Mouse (Mus musculus): Measurements from ENCODE around the gene Ccdc69. TPM values are rescaled to one million over a fixed set of nuclear protein-coding genes. Genes with fewer than 3 reads are reported as not detected.

Ccdc69 gene
- polyA plus RNA-seq, 1 experiment from 2014 or later = 1.4 TPM

DNA sequence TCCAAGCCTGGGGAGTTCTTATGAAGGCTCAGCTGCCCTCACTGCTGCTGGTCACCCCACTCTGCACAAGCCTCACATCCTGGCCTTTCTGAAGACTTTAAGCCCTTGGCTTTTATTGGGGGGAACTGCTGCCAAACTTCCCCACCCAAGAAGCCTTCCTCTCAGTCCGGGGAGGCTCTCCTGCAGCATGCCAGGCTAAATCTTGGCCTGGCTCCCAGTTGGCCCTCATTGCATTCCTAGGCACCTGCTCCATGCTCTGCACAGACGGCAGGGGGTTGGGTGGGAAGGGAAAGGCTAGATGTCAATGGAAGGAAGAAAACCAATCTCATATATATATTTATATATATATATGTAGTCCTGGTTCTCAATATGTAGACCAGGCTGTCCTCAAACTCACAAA is 2.3 kb downstream of the Ccdc69 start:
- ATAC-seq (no peak), DNase-seq (ENCODE audit: low spot score) (no peak)
- no peaks in the 10 kb centered on the region for H3K36me3 ChIP-seq (ENCODE audit: insufficient read depth, low read length)
- H3K27ac ChIP-seq (ENCODE audit: low read length) = no peak overlapping the region
- H3K4me3 ChIP-seq (ENCODE audit: low read depth, low read length) = no peak overlapping the region
- 21% methylated on average over 2 of the region's 2 CpGs for WGBS
- no peaks in the 10 kb centered on the region for H3K9me3 ChIP-seq (ENCODE audit: low read length)
- 0 out of 2 replicates have a peak, but pooled peaks cover 5% of the 10 kb centered on the region for H3K4me1 ChIP-seq (ENCODE audit: insufficient read depth, low read depth, low read length)
- no peak overlapping the region for H3K4me2 ChIP-seq (replicated peaks; ENCODE audit: low read depth, low read length)
- TF ChIP-seq CTCF (IDR thresholded peaks at IDR 0.05) (no peak), EP300 (IDR thresholded peaks at IDR 0.05) (no peak)
- H3K27me3 ChIP-seq (replicated peaks; ENCODE audit: insufficient read depth, low read length) = no peaks in the 10 kb centered on the region
- H3K9ac ChIP-seq (replicated peaks; ENCODE audit: low read depth) = no peak overlapping the region

DNA sequence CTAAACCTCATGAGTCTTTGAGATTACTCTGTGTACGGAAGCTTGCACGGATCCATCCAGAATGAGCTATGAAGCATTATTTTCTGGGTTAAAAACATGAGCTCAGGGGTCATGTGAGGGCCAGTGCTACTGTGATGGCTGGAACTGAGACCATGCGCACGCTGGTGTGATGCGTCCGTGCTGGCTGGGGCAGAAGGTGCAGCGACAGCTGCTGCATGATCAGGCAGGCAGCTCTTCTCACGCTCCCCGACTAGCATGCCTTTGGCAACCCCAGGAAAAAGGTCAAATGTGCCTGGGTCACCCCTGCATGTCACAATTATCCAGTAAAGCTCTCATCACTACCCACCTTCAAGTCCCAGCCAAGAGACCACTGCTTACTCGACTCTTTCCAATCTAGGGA is 4.7 kb downstream of the Ccdc69 start:
- Histone ChIP-seq H3K27me3 (replicated peaks; ENCODE audit: insufficient read depth, low read length) (no peaks in the 10 kb centered on the region), H3K9ac (replicated peaks; ENCODE audit: low read depth) (no peak overlapping the region), H3K27ac (ENCODE audit: low read length) (no peak overlapping the region), H3K4me1 (ENCODE audit: insufficient read depth, low read depth, low read length) (0 out of 2 replicates have a peak, but pooled peaks cover 5% of the 10 kb centered on the region), H3K4me2 (replicated peaks; ENCODE audit: low read depth, low read length) (no peak overlapping the region), H3K9me3 (ENCODE audit: low read length) (no peaks in the 10 kb centered on the region), H3K36me3 (ENCODE audit: insufficient read depth, low read length) (no peaks in the 10 kb centered on the region), H3K4me3 (ENCODE audit: low read depth, low read length) (no peak overlapping the region)
- ATAC-seq (no peak), DNase-seq (ENCODE audit: low spot score) (no peak)
- TF ChIP-seq CTCF (IDR thresholded peaks at IDR 0.05) (no peak), EP300 (IDR thresholded peaks at IDR 0.05) (no peak)
- 55% methylated on average over 10 of the region's 10 CpGs for WGBS

DNA sequence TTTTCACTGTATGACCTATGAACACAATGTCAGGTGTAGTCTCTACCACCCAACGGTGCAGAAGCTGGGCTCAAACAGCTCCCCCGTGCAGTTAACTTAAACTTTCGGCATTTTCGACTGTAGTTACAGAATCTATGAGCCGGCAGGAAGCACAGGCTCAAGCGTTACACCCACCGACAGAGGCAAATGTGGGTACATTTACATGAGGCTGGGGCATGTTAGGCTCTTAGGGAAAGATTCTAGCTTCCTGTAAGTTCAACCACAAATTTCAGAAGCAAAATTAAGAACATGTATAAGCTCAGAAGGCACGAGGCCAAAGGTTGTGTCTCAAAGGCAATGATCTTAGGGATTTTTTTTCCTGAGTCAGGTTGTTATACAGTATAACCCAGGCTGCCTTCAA is 5.5 kb downstream of the Ccdc69 start:
- no peaks in the 10 kb centered on the region for H3K36me3 ChIP-seq (ENCODE audit: insufficient read depth, low read length)
- 77% methylated on average over 8 of the region's 8 CpGs for WGBS
- TF ChIP-seq EP300 (IDR thresholded peaks at IDR 0.05) (no peak), CTCF (IDR thresholded peaks at IDR 0.05) (no peak)

DNA sequence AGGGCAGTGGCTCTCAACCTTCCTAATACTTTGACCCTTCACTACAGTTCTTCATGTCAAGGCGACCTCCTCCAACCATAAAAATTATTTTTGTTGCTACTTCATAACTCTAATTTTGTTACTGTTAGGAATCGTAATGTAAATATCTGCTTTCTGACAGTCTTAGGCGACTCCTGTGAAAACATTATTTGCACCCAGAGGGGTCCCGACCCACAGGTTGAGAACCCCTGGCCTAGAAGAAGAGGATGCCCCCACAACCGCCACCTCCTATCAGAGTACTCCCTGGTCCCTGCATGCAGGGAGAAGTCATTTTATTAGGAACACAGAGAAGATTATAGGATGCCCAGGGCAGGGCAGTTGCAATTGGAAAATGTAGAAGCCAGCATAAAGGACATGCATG is 6.6 kb downstream of the Ccdc69 start:
- no peak for ATAC-seq

More for the DNA sequence above, 5.5 kb downstream of the Ccdc69 start:
- H3K9me3 ChIP-seq (ENCODE audit: low read length) = no peaks in the 10 kb centered on the region
- no peak overlapping the region for H3K27ac ChIP-seq (ENCODE audit: low read length)
- no peaks in the 10 kb centered on the region for H3K27me3 ChIP-seq (replicated peaks; ENCODE audit: insufficient read depth, low read length)
- no peak overlapping the region for H3K4me2 ChIP-seq (replicated peaks; ENCODE audit: low read depth, low read length)
- H3K4me3 ChIP-seq (ENCODE audit: low read depth, low read length) = no peak overlapping the region
- ATAC-seq (no peak), DNase-seq (ENCODE audit: low spot score) (no peak)
- H3K4me1 ChIP-seq (ENCODE audit: insufficient read depth, low read depth, low read length) = 0 out of 2 replicates have a peak, but pooled peaks cover 3% of the 10 kb centered on the region
- no peak overlapping the region for H3K9ac ChIP-seq (replicated peaks; ENCODE audit: low read depth)

DNA sequence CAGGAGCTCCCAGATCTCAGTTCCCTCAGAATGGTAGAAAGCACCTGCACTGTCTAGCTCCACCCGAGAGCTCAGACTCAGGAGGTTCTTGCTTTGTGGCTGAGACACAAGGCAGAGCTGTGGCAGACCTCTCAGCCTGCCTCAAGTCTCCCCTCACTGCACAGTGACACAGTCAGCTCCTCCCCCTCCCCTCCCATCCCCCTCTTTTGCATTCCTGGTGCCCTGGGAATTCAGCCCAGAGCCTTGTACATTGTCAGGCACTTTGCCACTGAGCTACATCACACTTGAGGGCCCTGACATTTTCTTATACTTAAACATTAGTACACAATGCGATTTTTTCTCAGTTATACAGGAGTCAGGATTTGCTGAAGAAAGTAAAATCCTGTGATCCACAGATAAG is 8.9 kb downstream of the Ccdc69 start:
- H3K4me1 ChIP-seq (ENCODE audit: insufficient read depth, low read depth, low read length) = no peaks in the 10 kb centered on the region
- no peak overlapping the region for H3K4me2 ChIP-seq (replicated peaks; ENCODE audit: low read depth, low read length)
- TF ChIP-seq CTCF (IDR thresholded peaks at IDR 0.05) = no peak
- no peak for TF ChIP-seq EP300 (IDR thresholded peaks at IDR 0.05)
- H3K9ac ChIP-seq (replicated peaks; ENCODE audit: low read depth) = no peak overlapping the region
- WGBS = 28% methylated on average over 2 of the region's 2 CpGs
- no peaks in the 10 kb centered on the region for H3K36me3 ChIP-seq (ENCODE audit: insufficient read depth, low read length)
- ATAC-seq (peak; percentile 46), DNase-seq (ENCODE audit: low spot score) (peak; percentile 37)
- no peaks in the 10 kb centered on the region for H3K27me3 ChIP-seq (replicated peaks; ENCODE audit: insufficient read depth, low read length)
- no peak overlapping the region for H3K27ac ChIP-seq (ENCODE audit: low read length)
- H3K4me3 ChIP-seq (ENCODE audit: low read depth, low read length) = no peak overlapping the region
- no peaks in the 10 kb centered on the region for H3K9me3 ChIP-seq (ENCODE audit: low read length)

More for the DNA sequence above, 6.6 kb downstream of the Ccdc69 start:
- 80% methylated on average over 5 of the region's 5 CpGs for WGBS
- Histone ChIP-seq H3K4me2 (replicated peaks; ENCODE audit: low read depth, low read length) (no peak overlapping the region), H3K27ac (ENCODE audit: low read length) (no peak overlapping the region), H3K36me3 (ENCODE audit: insufficient read depth, low read length) (no peaks in the 10 kb centered on the region), H3K4me1 (ENCODE audit: insufficient read depth, low read depth, low read length) (0 out of 2 replicates have a peak, but pooled peaks cover 2% of the 10 kb centered on the region), H3K9me3 (ENCODE audit: low read length) (no peaks in the 10 kb centered on the region), H3K27me3 (replicated peaks; ENCODE audit: insufficient read depth, low read length) (no peaks in the 10 kb centered on the region), H3K4me3 (ENCODE audit: low read depth, low read length) (no peak overlapping the region), H3K9ac (replicated peaks; ENCODE audit: low read depth) (no peak overlapping the region)
- DNase-seq (ENCODE audit: low spot score) = no peak
- TF ChIP-seq CTCF (IDR thresholded peaks at IDR 0.05) (no peak), EP300 (IDR thresholded peaks at IDR 0.05) (no peak)

DNA sequence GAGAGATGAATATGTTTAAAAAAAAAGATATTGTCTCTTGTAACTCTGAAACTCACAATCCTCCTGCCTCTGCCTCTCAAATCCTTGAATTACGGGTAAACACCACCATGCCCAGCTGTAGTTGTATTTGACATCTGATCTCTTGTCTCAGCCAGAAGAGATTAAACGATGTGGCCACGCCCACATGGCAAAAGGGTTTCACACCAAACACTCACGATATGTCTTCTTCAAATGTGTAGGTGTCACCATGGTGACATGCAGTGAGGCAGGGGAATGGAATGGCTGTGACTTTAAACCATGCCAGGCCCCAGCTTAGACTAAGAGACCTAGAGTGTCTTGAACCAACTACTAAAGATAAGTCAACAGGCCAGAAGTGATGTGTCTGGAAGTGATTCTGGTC is 11.0 kb downstream of the Ccdc69 start:
- WGBS = 43% methylated on average over 4 of the region's 4 CpGs
- no peak overlapping the region for H3K27ac ChIP-seq (ENCODE audit: low read length)
- no peak for DNase-seq (ENCODE audit: low spot score)
- H3K4me1 ChIP-seq (ENCODE audit: insufficient read depth, low read depth, low read length) = no peaks in the 10 kb centered on the region
- no peaks in the 10 kb centered on the region for H3K36me3 ChIP-seq (ENCODE audit: insufficient read depth, low read length)
- no peak overlapping the region for H3K4me2 ChIP-seq (replicated peaks; ENCODE audit: low read depth, low read length)
- TF ChIP-seq CTCF (IDR thresholded peaks at IDR 0.05) (no peak), EP300 (IDR thresholded peaks at IDR 0.05) (no peak)
- no peaks in the 10 kb centered on the region for H3K27me3 ChIP-seq (replicated peaks; ENCODE audit: insufficient read depth, low read length)
- ATAC-seq = no peak
- no peak overlapping the region for H3K9ac ChIP-seq (replicated peaks; ENCODE audit: low read depth)
- no peaks in the 10 kb centered on the region for H3K9me3 ChIP-seq (ENCODE audit: low read length)
- H3K4me3 ChIP-seq (ENCODE audit: low read depth, low read length) = no peak overlapping the region

DNA sequence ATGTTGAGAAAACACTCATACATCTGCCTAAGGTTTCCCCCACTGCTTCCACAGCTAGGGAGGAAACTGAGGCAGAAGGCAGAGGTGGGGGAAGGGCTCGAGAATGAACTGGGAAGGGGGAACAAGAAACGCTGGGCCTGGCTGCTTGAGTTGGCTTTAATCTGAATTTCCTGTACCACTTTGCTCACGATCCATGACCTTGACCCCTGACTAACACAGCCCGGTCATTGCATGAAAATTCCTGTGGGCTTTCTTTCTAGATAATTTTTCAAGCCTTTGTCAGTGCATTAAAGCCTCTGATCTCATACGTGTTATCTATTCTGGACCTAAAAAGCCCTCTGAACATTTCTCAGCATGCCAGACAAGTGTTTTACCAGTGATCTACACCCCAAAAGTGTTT is 15.1 kb downstream of the Ccdc69 start:
- no peak overlapping the region for H3K9ac ChIP-seq (replicated peaks; ENCODE audit: low read depth)
- H3K4me2 ChIP-seq (replicated peaks; ENCODE audit: low read depth, low read length) = no peak overlapping the region
- no peak overlapping the region for H3K4me3 ChIP-seq (ENCODE audit: low read depth, low read length)
- H3K9me3 ChIP-seq (ENCODE audit: low read length) = no peaks in the 10 kb centered on the region
- TF ChIP-seq CTCF (IDR thresholded peaks at IDR 0.05) = no peak
- no peak for TF ChIP-seq EP300 (IDR thresholded peaks at IDR 0.05)
- H3K36me3 ChIP-seq (ENCODE audit: insufficient read depth, low read length) = no peaks in the 10 kb centered on the region
- WGBS = 32% methylated on average over 5 of the region's 5 CpGs
- H3K27ac ChIP-seq (ENCODE audit: low read length) = no peak overlapping the region
- no peaks in the 10 kb centered on the region for H3K27me3 ChIP-seq (replicated peaks; ENCODE audit: insufficient read depth, low read length)
- ATAC-seq (no peak), DNase-seq (ENCODE audit: low spot score) (no peak)
- no peaks in the 10 kb centered on the region for H3K4me1 ChIP-seq (ENCODE audit: insufficient read depth, low read depth, low read length)

Data from lung, postnatal 0 days (tissue).